Mouse (Mus musculus): ENCODE measurements around the gene Cxcr6. TPM values are rescaled to one million over a fixed set of nuclear protein-coding genes. Genes with fewer than 3 reads are reported as not detected.
"Not testable (repeated sequence)": the region's sequence is repeated elsewhere in the genome, so short reads cannot be mapped to it uniquely, and the experiment has no call there.

Cxcr6 gene
- not detected for total RNA-seq (2021)

DNA sequence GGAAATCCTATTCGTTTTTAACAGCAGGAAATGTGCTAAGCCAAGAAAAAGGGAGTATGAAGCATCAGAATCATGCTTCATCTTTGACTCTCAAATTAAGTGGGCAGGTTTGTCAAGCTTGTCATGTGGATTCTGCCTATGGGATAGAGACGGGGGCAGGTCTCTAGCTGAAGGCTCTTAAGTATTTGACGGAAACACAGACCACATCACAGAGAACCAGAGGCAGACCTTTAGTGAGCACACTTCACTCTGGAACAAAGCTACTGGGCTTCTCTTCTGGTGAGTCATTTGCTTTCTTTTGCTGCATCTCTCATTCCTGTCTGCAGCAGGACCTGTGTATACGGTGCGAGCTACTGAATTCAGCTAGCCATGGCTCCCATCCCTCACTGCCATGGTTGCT, at the start of gene Cxcr6:
Gene Cxcr6, plus strand, starts transcription at position 209 of the 400 bp plus-strand sequence.
- no peak for DNase-seq

DNA sequence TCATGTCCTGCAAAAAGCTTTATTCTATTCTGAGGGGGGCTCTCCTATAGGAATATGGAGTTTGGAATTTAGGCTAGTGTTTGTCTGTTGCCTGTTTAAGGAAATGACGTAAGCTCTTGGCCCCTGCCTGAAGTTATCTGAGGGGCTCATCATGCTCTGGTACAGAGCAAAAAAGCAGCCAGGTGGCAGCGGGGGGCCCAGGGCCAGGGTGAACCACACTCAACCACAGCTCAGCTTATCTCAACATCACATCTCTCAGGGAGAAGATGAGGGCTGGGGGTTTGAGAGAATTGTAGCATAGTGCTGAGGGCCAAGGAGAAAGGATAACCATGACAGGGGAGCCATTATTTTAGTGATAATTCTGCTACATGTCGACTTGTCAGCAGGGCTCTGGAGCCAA, 49.5 kb upstream of the Cxcr6 start:
- DNase-seq = no peak

GRCm38 (mm10) chr9:123757326-123757725, 48.9 kb upstream of the Cxcr6 start:
- no peak for DNase-seq

DNA sequence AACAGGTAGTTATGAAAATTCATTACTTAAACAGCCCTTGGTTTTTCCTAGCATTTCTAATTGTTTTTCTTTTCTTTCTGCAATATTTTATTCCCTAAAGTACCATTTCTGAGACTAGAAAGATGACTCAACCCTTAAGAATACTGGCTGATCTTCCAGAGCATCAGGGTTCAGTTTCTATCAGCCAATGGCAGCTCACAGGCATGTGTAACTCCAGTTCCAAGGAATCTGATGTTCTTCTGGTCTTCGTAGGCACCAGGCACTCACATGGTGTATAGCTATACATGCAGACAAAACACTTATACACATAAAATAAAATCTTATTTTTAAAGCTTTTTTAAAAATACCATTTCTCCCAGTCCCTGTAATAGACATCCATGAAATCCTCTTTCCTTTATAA, 48.1 kb upstream of the Cxcr6 start:
- DNase-seq = no peak

- DNase-seq = no peak
These were observed 47.6 kb upstream of the Cxcr6 start for GRCm38 (mm10) chr9:123758645-123759044.

DNA sequence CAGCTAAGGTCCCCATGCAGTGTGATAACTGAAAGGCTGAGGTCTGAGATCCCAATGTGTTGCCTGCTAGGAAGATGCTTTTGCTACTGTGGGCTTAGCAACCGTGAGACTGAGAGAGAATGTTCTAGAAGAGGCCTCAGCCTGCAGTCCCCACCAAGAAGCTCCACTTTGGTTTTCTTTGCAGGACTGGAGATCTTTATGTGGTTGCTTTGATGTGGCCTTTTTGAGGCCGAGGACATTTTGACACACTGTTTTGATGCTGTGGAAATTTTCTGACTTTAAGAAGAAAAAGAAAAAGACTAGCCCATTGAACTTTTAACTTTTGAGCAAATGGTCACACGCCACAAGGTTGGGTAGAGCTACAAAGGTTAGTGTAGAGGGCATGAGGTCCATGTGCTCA, 45.5 kb upstream of the Cxcr6 start:
- no peak for DNase-seq

DNA sequence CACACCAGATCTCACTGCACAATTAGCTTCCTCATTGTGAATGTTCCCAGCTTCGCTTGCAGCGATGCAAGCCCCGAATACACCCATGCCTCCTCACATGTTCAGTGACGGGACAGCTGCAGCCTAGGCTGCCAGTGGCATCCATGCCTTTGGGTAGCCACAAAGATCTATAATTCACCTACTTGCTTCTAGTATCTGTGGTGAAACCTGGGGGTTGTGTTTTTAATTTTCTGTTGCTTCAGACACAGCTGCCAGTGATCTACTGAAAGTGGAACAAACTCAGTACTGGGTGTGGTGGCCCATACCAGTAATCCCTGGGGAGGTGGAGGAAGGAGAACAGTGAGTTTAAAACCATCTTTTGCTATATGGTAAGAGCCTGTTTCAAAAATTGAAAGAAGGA, 43.4 kb upstream of the Cxcr6 start:
- no peak for DNase-seq

- no peak for DNase-seq
These were observed 42.5 kb upstream of the Cxcr6 start for GRCm38 (mm10) chr9:123763771-123764170.

GRCm38 (mm10) chr9:123766996-123767395, 39.3 kb upstream of the Cxcr6 start:
- DNase-seq = no peak

- no peak for DNase-seq
These were observed 37.8 kb upstream of the Cxcr6 start for GRCm38 (mm10) chr9:123768443-123768842.

GRCm38 (mm10) chr9:123769532-123769931, 36.7 kb upstream of the Cxcr6 start:
- DNase-seq = no peak

DNA sequence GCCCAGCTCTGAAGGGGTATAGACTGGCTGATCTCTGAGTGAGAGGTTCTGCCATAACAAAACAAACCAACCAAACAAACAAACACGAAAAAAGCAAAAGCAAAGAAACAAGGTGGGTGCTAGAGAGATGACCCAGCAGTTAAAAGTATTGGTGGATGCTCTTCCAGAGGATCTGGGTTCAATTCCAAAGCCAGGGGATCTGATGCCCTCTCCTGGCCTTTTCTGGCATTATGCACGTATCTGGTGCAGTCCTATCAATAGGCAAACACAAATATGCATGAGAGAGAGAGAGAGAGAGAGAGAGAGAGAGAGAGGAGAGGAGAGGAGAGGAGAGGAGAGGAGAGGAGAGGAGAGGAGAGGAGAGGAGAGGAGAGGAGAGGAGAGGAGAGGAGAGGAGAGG, 33.0 kb upstream of the Cxcr6 start:
- not testable (repeated sequence) for DNase-seq

DNA sequence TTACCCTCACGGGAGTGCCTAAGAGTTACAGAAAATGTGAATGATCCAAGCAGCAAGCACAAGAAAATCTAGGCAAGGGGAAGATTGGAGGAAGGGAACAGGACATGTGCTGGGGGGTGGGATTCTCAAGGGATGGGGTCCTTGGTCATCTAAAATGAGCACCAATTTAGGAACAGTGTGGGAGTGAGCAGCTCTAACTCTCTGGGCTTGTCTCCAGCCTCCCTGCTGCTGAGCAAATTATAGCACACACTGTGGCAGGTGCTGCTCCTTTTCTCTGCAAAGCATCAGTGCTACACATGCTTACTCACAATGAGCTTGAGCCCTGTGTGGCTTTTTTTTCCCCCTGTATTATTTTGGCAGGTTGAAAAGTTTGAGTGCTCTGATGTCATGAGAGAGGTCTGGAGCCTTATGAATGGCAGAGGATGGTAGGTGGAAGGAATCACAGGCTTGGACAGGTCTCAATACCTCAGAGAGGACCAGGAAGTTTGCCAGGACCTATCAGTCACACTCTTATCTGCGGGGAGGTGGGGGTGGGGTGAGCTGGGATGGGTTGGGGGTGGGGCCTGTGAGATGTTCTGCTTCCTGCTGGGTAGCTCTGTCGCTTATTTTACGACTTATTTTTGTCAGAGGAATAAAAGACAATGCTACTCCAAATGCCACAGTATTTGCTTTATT, 17.3 kb upstream of the Cxcr6 start:
- DNase-seq = no peak

- peak; percentile 11 to 21 for DNase-seq
These were observed 10.1 kb upstream of the Cxcr6 start for GRCm38 (mm10) chr9:123796174-123796573.

DNA sequence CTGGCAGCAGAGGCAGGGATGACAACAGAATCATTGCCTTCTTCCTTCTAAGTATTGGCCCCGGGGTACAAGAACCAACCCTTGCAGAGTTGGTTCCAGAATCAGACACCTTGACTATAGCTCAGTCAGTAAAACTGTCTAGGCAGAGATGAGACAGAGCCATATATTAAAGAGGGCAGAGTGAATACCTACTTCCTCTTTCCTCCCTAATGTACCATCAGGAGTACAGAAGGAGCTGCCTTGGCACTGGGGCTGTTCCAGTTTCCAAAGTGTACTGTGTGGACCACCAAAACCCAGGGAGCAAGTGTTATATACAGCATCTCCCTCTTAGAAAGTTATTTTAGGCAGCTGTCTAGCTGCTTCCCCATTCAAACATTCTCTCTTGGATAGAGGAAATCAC, 4.7 kb upstream of the Cxcr6 start:
- DNase-seq = no peak

DNA sequence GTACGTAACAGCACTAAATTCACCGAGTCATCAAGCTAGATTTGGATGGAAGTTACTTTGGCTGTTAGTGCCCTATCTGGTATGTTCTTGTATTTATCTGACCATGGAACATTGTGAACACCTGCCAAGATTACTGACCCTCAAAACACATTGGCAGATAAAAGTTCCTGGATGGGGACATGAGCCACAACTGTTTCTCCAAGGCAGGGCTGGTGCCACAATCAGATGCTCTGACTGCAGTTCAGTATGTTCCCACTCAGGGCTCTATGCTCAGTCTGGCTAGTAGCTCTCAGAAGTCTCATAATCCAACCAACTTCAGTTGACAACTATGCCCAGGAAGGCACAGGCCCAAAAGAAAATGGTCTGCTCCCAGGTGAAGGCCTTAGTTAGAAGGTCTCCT, 3.9 kb upstream of the Cxcr6 start:
- DNase-seq = no peak

DNA sequence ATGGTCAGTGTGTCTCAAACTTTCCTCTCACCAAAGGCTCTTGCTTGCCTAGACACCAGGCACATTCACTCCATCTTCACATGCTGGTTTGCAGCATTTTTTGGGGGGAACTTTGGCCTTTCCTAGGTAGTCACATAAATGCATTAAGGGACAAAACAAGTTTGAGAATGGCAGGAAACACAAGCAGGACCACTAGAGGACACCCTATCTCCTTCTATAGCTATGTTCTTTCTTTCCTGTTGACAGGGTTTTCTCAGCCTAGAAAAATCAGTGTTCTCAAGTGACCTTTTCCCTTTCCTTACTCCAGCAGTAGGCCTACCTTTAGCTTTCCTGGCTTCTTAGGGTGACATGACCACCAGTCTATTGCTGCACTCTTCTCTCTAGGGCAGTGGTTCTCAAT, 3.4 kb upstream of the Cxcr6 start:
- no peak for DNase-seq

DNA sequence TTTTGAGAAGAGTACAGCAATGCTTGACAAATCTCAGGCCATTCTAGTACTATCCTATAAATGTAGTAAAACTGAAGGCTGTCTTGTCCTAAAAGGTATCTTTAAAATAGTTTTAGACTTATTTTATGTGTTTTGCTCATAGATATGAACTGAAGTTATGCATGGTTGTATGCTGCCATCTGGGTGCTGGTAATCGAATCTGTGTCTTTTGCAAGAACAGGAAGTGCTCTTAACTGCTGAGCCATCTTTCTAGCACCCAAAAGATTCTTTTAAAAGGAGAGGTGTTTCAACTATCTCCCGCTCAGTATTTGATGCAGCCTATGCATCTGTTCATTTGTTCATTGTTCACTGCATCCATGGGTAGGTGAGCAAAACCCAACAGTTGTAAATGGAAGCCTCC, 1.0 kb upstream of the Cxcr6 start:
- no peak for DNase-seq

DNA sequence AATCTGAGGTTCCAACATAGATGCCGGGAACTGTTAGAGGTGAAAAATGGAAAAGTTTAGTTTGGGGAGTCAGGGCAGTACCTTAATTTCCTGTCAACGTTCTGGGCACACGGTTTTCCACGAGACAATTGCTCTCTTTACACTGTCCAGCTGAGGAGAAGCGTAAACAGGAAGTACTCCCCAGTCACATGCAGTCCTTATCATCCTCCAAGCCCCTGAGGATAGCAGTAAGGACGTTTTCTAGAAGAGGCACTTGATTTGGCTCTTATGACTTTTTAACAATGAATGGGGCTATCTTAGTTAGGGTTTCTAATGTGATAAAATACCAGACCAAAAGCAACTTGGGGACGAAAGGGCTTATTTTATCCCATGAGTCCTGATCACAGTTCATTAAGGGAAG, 2.3 kb downstream of the Cxcr6 start:
- no peak for DNase-seq

DNA sequence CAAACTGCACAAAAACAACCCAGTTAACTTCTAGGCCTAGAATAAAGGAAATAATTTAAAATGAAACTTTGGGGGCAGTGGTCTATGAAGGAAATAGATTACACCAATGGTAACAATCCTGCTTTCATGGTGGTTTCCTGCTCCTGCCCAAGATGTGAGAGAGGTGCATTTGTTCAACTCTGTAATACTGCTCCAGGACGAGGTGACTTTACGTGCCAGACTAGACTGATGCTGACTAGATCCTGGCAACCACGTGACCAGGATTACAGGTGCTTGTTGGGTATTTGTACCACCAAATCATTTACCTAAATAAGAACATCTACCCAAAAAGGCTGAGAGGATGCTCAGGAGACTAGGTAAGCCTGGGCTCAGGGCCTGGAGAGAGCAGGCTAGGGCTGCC, 5.6 kb downstream of the Cxcr6 start:
- DNase-seq = no peak

GRCm38 (mm10) chr9:123814326-123814725, 8.1 kb downstream of the Cxcr6 start:
- DNase-seq = no peak

- no peak for DNase-seq
These were observed 8.5 kb downstream of the Cxcr6 start for GRCm38 (mm10) chr9:123814821-123815220.

GRCm38 (mm10) chr9:123815444-123815843, 9.2 kb downstream of the Cxcr6 start:
- DNase-seq = no peak

- no peak for DNase-seq
These were observed 9.7 kb downstream of the Cxcr6 start for GRCm38 (mm10) chr9:123815996-123816395.

- DNase-seq = no peak
These were observed 12.3 kb downstream of the Cxcr6 start for GRCm38 (mm10) chr9:123818601-123819000.

All from layer of hippocampus, postnatal 36 days (tissue).